Mouse (Mus musculus): Measurements from ENCODE around the gene Ticam1. TPM values are rescaled to one million over a fixed set of nuclear protein-coding genes. Genes with fewer than 3 reads are reported as not detected.

Gene Ticam1
- total RNA-seq (2021): 1 to 10 TPM; 5.2 to 5.9 TPM
- long read RNA-seq, partial matches to known transcripts: 1 of 1 reads
- long read RNA-seq, other reads (novel, unspliced or antisense): 0 of 1 reads

GRCm38 (mm10) chr17:56276643-56277566 lies at the start of gene Ticam1:
Gene Ticam1, minus strand, starts transcription at chr17:56276786.
- DNase-seq (ENCODE audit: low spot score in 2 of 2): peak; percentile 58 to 69

GRCm38 (mm10) chr17:56325450-56326152 lies 49.0 kb upstream of the Ticam1 start, which contains the start of gene Kdm4b:
Gene Kdm4b, plus strand, starts transcription at chr17:56326062.
- peak; percentile 98 to 99 for DNase-seq (ENCODE audit: low spot score in 2 of 2)

GRCm38 (mm10) chr17:56324419-56324818 lies 47.8 kb upstream of the Ticam1 start:
- no peak for DNase-seq (ENCODE audit: low spot score in 2 of 2)

GRCm38 (mm10) chr17:56309191-56309945 lies 32.8 kb upstream of the Ticam1 start:
- no peak for DNase-seq (ENCODE audit: low spot score in 2 of 2)

- no peak for DNase-seq (ENCODE audit: low spot score in 2 of 2)
Observed at GRCm38 (mm10) chr17:56308088-56308487, 31.5 kb upstream of the Ticam1 start.

- no peak for DNase-seq (ENCODE audit: low spot score in 2 of 2)
Observed at GRCm38 (mm10) chr17:56305826-56306225, 29.2 kb upstream of the Ticam1 start.

- DNase-seq (ENCODE audit: low spot score in 2 of 2): no peak
Observed at GRCm38 (mm10) chr17:56305156-56305555, 28.6 kb upstream of the Ticam1 start.

- DNase-seq (ENCODE audit: low spot score in 2 of 2): no peak
Observed at GRCm38 (mm10) chr17:56304718-56305117, 28.1 kb upstream of the Ticam1 start.

- DNase-seq (ENCODE audit: low spot score in 2 of 2): peak; percentile 94 to 96
Observed at GRCm38 (mm10) chr17:56303847-56304586, 27.4 kb upstream of the Ticam1 start.

- DNase-seq (ENCODE audit: low spot score in 2 of 2): peak; percentile 27 to 42
Observed at GRCm38 (mm10) chr17:56303160-56303846, 26.7 kb upstream of the Ticam1 start, which contains the start of gene Uhrf1. Gene Uhrf1, plus strand, starts transcription at chr17:56303321.

GRCm38 (mm10) chr17:56302363-56302996 lies 25.9 kb upstream of the Ticam1 start:
- no peak for DNase-seq (ENCODE audit: low spot score in 2 of 2)

GRCm38 (mm10) chr17:56300186-56300585 lies 23.6 kb upstream of the Ticam1 start, which contains the start of gene Arrdc5:
Gene Arrdc5, minus strand, starts transcription at chr17:56300286.
- no peak for DNase-seq (ENCODE audit: low spot score in 2 of 2)

GRCm38 (mm10) chr17:56298238-56298637 lies 21.7 kb upstream of the Ticam1 start:
- DNase-seq (ENCODE audit: low spot score in 2 of 2): no peak

GRCm38 (mm10) chr17:56296201-56296600 lies 19.6 kb upstream of the Ticam1 start:
- no peak for DNase-seq (ENCODE audit: low spot score in 2 of 2)

- DNase-seq (ENCODE audit: low spot score in 2 of 2): peak in 1 of 2 experiments; percentile 36
Observed at GRCm38 (mm10) chr17:56294241-56294640, 17.7 kb upstream of the Ticam1 start.

GRCm38 (mm10) chr17:56293291-56293690 lies 16.7 kb upstream of the Ticam1 start:
- no peak for DNase-seq (ENCODE audit: low spot score in 2 of 2)

- no peak for DNase-seq (ENCODE audit: low spot score in 2 of 2)
Observed at GRCm38 (mm10) chr17:56292531-56293222, 16.1 kb upstream of the Ticam1 start, which contains the start of gene Plin3. Gene Plin3, minus strand, starts transcription at chr17:56292873.

GRCm38 (mm10) chr17:56291826-56292475 lies 15.4 kb upstream of the Ticam1 start:
- no peak for DNase-seq (ENCODE audit: low spot score in 2 of 2)
